Comparison of ENCODE assay signal across 8 mouse cellular contexts in genomic region chr3:94658740-94659095, GRCm38 (mm10). TPM values are rescaled to one million over a fixed set of nuclear protein-coding genes. Genes with fewer than 3 reads are reported as not detected.
DNase-seq lines count a peak whose midpoint lies in the region; ATAC-seq and TF ChIP-seq lines count a peak whose summit lies in the region.
"Not testable (repeated sequence)": the region's sequence is repeated elsewhere in the genome, so short reads cannot be mapped to it uniquely, and the experiment has no call there.

Tuft1 (minus strand) TSS chr3:94658872.

- not testable (repeated sequence) for H3K4me1 ChIP-seq in embryonic facial prominence, embryonic 15.5 days; intestine, postnatal 0 days (replicated peaks; ENCODE audit: control insufficient read depth, insufficient read depth, low read length)

- DNase-seq in adrenal gland, postnatal 10 days: peak; percentile 86
- peak; percentile 33 for DNase-seq in heart, adult 8-10 months (ENCODE audit: low spot score)
- peak; percentile 33 to 53 for DNase-seq in left cerebral cortex, postnatal 25 days (ENCODE audit: low spot score in 2 of 2)
- DNase-seq in right cerebral cortex, adult 2 months (ENCODE audit: low spot score in 2 of 2): peak; percentile 39 to 40
- DNase-seq in urinary bladder, adult 18-20 months (ENCODE audit: low spot score in 2 of 2): peak; percentile 67 to 79

- peak within 1 kb of the TSS; percentile 75 for H3K27ac ChIP-seq in embryonic facial prominence, embryonic 15.5 days (replicated peaks)
- H3K27ac ChIP-seq in intestine, postnatal 0 days (ENCODE audit: low read depth, low read length): peak within 1 kb of the TSS; percentile 89
- not testable (repeated sequence) for H3K27ac ChIP-seq in macrophage

- H3K27me3 ChIP-seq in embryonic facial prominence, embryonic 15.5 days; intestine, postnatal 0 days (replicated peaks; ENCODE audit: control insufficient read depth, insufficient read depth, low read length): not testable (repeated sequence)

- peak; percentile 84 for ATAC-seq in embryonic facial prominence, embryonic 15.5 days (ENCODE audit: insufficient number of reproducible peaks, low FRiP score, low TSS enrichment, low read depth)
- peak; percentile 90 for ATAC-seq in intestine, postnatal 0 days

- H3K4me3 ChIP-seq in embryonic facial prominence, embryonic 15.5 days (replicated peaks): peak within 1 kb of the TSS; percentile 46
- H3K4me3 ChIP-seq in intestine, postnatal 0 days (ENCODE audit: low read depth, low read length): peak within 1 kb of the TSS; percentile 46
- peak within 1 kb of the TSS; percentile 28 for H3K4me3 ChIP-seq in macrophage (ENCODE audit: inconsistent target)

- H3K79me2 ChIP-seq in macrophage (ENCODE audit: inconsistent target): not testable (repeated sequence)

- not testable (repeated sequence) for H3K9me3 ChIP-seq in embryonic facial prominence, embryonic 15.5 days (replicated peaks); intestine, postnatal 0 days (ENCODE audit: control insufficient read depth)

- WGBS in embryonic facial prominence, embryonic 15.5 days: under 1% methylated on average over 21 of the region's 33 CpGs
- under 1% methylated on average over 20 of the region's 33 CpGs for WGBS in intestine, postnatal 0 days
- no CpG with 5 or more reads among the region's 33 CpGs for WGBS in macrophage (ENCODE audit: missing documents)

- intact Hi-C loops in left cerebral cortex, postnatal 25 days (cut with DNase I): not testable (repeated sequence)

- not testable (repeated sequence) for TF ChIP-seq CTCF in intestine, postnatal 0 days (IDR thresholded peaks at IDR 0.05; ENCODE audit: low read depth)

- peak within 1 kb of the TSS; percentile 58 for H3K4me2 ChIP-seq in embryonic facial prominence, embryonic 15.5 days (replicated peaks)
- H3K4me2 ChIP-seq in intestine, postnatal 0 days (replicated peaks; ENCODE audit: low read depth): peak within 1 kb of the TSS; percentile 72

- not testable (repeated sequence) for H3K36me3 ChIP-seq in embryonic facial prominence, embryonic 15.5 days; intestine, postnatal 0 days (ENCODE audit: control insufficient read depth, insufficient read depth); macrophage (ENCODE audit: inconsistent target)

- H3K9ac ChIP-seq in embryonic facial prominence, embryonic 15.5 days: not testable (repeated sequence)
- peak within 1 kb of the TSS; percentile 45; the same call in 1 of the 2 replicates for H3K9ac ChIP-seq in intestine, postnatal 0 days (ENCODE audit: low read depth, low read length)

RNA-seq across cellular contexts. Expression of gene Tuft1, which starts in this region (rescaled TPM):
- 1 to 10 TPM; 6.9 to 7.2 TPM for total RNA-seq in adrenal gland, postnatal 10 days (2021)
- polyA plus RNA-seq in embryonic facial prominence, embryonic 15.5 days (2015; fragmentation: Nextera tagmentation; extraction: Ambion mirVana): 25.8 and 27.0 TPM in 2 replicates
- 1 to 10 TPM; 2.1 to 3.5 (median 2.4) TPM for total RNA-seq in heart, adult 8-10 months (2022)
- polyA plus RNA-seq in intestine, postnatal 0 days (2015; fragmentation: Nextera tagmentation; extraction: Ambion mirVana): 10.9 and 12.0 TPM in 2 replicates
- total RNA-seq in left cerebral cortex, postnatal 25 days (2021): 1 to 10 TPM; 1.3 to 1.6 TPM
- total RNA-seq in macrophage (2018; cell fraction: chromatin; rRNA removed): 10 to 100 TPM in 15 of 26 experiments, 1 to 10 TPM in 11; 3.2 to 26.5 (median 11.4) TPM
- 1 to 10 TPM; 1.5 to 6.4 (median 4.3) TPM for total RNA-seq in macrophage (2018; cell fraction: cytosol; rRNA removed)
- total RNA-seq in macrophage (2018; cell fraction: nucleus; rRNA removed): 10 to 100 TPM in 6 of 26 experiments, 1 to 10 TPM in 20; 1.9 to 18.4 (median 5.6) TPM
- polyA plus RNA-seq in macrophage (2018): 5.4 to 10.7 TPM (median 9.0 TPM) in 3 replicates

Comparison
In these comparisons a context has a peak if more than half of its experiments do, and no peak if none do; other contexts are left out.
1. DNase-seq: peak in every context shown above with its lines; median percentile 86 in adrenal gland, postnatal 10 days; 73 in urinary bladder, adult 18-20 months; 43 in left cerebral cortex, postnatal 25 days; 40 in right cerebral cortex, adult 2 months; 33 in heart, adult 8-10 months.